Comparison of ENCODE assay signal across 12 mouse cellular contexts in the genomic region with DNA sequence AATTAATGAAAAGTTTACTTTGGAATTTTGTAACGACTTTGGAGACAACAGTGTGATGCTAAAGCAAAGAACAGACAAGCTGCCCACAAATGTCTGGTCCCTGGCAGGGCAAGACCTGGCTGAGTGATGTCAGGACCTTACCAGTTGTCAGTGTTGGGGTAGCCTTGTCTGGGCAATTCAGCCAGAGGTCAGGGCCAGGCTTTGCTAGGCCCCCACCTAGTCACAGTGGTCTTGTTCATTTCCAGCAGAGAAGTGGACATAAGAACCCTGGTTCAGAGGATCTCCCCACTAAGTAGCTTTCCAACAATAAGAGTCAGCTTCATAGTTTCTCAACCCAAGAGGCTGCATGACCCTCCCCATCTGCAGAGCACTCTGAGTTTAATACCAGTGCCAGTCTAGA. TPM values are rescaled to one million over a fixed set of nuclear protein-coding genes. Genes with fewer than 3 reads are reported as not detected.
DNase-seq lines count a peak whose midpoint lies in the region; ATAC-seq and TF ChIP-seq lines count a peak whose summit lies in the region.
"Had no signal": no experiment of that assay in that cellular context is flagged by ENCODE, and none has a peak within 500 bp of the region (broad histone marks: within the 10 kb centered on the region; RNA-seq: fewer than 3 reads in every experiment).

No protein-coding gene starts in this region.

- no peak for TF ChIP-seq CTCF in E14TG2a.4 (conservative IDR thresholded peaks at IDR 0.05; ENCODE audit: low read length)
- no peak for TF ChIP-seq CTCF in G1E (IDR thresholded peaks at IDR 0.05; ENCODE audit: low read depth, low read length)

- peaks cover 33% of the 10 kb centered on the region for H3K4me1 ChIP-seq in hindbrain, embryonic 12.5 days
- peaks cover 11% of the 10 kb centered on the region for H3K4me1 ChIP-seq in hindbrain, embryonic 11.5 days (replicated peaks; ENCODE audit: control insufficient read depth, insufficient read depth, low read length)
- H3K4me1 ChIP-seq in E14TG2a.4 (replicated peaks; ENCODE audit: low read depth, low read length) (peaks cover 67% of the 10 kb centered on the region), G1E (ENCODE audit: insufficient read depth, low read depth, low read length) (peaks cover 73% of the 10 kb centered on the region)
- peaks cover 72% of the 10 kb centered on the region for H3K4me1 ChIP-seq in liver, embryonic 12.5 days

- H3K27ac ChIP-seq in hindbrain, embryonic 12.5 days = no peak overlapping the region
- H3K27ac ChIP-seq in hindbrain, embryonic 11.5 days (ENCODE audit: low read depth, low read length) = no peak overlapping the region
- peak overlapping the region; percentile 83 for H3K27ac ChIP-seq in liver, embryonic 12.5 days

- no peak overlapping the region for H3K4me2 ChIP-seq in hindbrain, embryonic 12.5 days (replicated peaks)
- H3K4me2 ChIP-seq in hindbrain, embryonic 11.5 days (replicated peaks; ENCODE audit: low read depth, low read length) = no peak overlapping the region
- peak overlapping the region; percentile 93 for H3K4me2 ChIP-seq in liver, embryonic 12.5 days

- no peak for DNase-seq in hindbrain, embryonic 11.5 days (ENCODE audit: low spot score)
- no peak for DNase-seq in G1E (ENCODE audit: low spot score)
- DNase-seq in cerebellum, postnatal 36 days = no peak
- DNase-seq in left cerebral cortex, postnatal 14 days (ENCODE audit: low spot score in 2 of 2) = no peak
- DNase-seq in ovary, adult 18-20 months (ENCODE audit: low spot score) = no peak
- DNase-seq: adrenal gland, adult 8-10 months; cerebellum, adult 11 months; heart, postnatal 10 days had no signal

- ATAC-seq in hindbrain, embryonic 12.5 days (ENCODE audit: low FRiP score) = no peak
- no peak for ATAC-seq in hindbrain, embryonic 11.5 days (ENCODE audit: low FRiP score)
- ATAC-seq in G1E (ENCODE audit: extremely low read depth, insufficient number of reproducible peaks, low FRiP score, poor library complexity, severe bottlenecking) = no peak
- no peak for ATAC-seq in liver, embryonic 12.5 days

- no peaks in the 10 kb centered on the region for H3K9me3 ChIP-seq in hindbrain, embryonic 12.5 days (replicated peaks)
- H3K9me3 ChIP-seq in hindbrain, embryonic 11.5 days (ENCODE audit: control insufficient read depth, low read length) = no peaks in the 10 kb centered on the region
- H3K9me3 ChIP-seq in E14TG2a.4 (ENCODE audit: low read length) = no peaks in the 10 kb centered on the region
- H3K9me3 ChIP-seq in G1E (replicated peaks) = no peaks in the 10 kb centered on the region
- H3K9me3 ChIP-seq in liver, embryonic 12.5 days (replicated peaks) = no peaks in the 10 kb centered on the region

- no peaks in the 10 kb centered on the region for H3K27me3 ChIP-seq in hindbrain, embryonic 12.5 days
- H3K27me3 ChIP-seq in hindbrain, embryonic 11.5 days (ENCODE audit: control insufficient read depth, insufficient read depth, low read length) = no peaks in the 10 kb centered on the region
- H3K27me3 ChIP-seq in E14TG2a.4 (ENCODE audit: insufficient read depth, low read length) (no peaks in the 10 kb centered on the region), G1E (ENCODE audit: insufficient read depth, low read length) (no peaks in the 10 kb centered on the region)
- H3K27me3 ChIP-seq in liver, embryonic 12.5 days (replicated peaks) = no peaks in the 10 kb centered on the region

- peaks cover 21% of the 10 kb centered on the region for H3K36me3 ChIP-seq in hindbrain, embryonic 12.5 days
- H3K36me3 ChIP-seq in hindbrain, embryonic 11.5 days (ENCODE audit: control insufficient read depth, insufficient read depth, low read length) = 0 out of 2 replicates have a peak, but pooled peaks cover 4% of the 10 kb centered on the region
- H3K36me3 ChIP-seq in E14TG2a.4 (ENCODE audit: insufficient read depth, low read length) = peaks cover 45% of the 10 kb centered on the region
- H3K36me3 ChIP-seq in G1E (replicated peaks) = peaks cover 47% of the 10 kb centered on the region
- H3K36me3 ChIP-seq in liver, embryonic 12.5 days = peaks cover 39% of the 10 kb centered on the region

- intact Hi-C loops in left cerebral cortex, postnatal 14 days (cut with DNase I) = no loop called here

- peak overlapping the region; percentile 44; the same call in 1 of the 2 replicates for H3K4me3 ChIP-seq in hindbrain, embryonic 12.5 days
- no peak overlapping the region for H3K4me3 ChIP-seq in hindbrain, embryonic 11.5 days (ENCODE audit: low read depth, low read length)
- H3K4me3 ChIP-seq in E14TG2a.4 (replicated peaks; ENCODE audit: low read length) (peak overlapping the region; percentile 94), G1E (ENCODE audit: low read depth, low read length) (peak overlapping the region; percentile 99)
- peak overlapping the region; percentile 73 for H3K4me3 ChIP-seq in liver, embryonic 12.5 days

- H3K9ac ChIP-seq in hindbrain, embryonic 12.5 days = no peak overlapping the region
- no peak overlapping the region for H3K9ac ChIP-seq in hindbrain, embryonic 11.5 days (ENCODE audit: low read depth, low read length)
- peak overlapping the region; percentile 87 for H3K9ac ChIP-seq in liver, embryonic 12.5 days

- WGBS in hindbrain, embryonic 12.5 days = 91% methylated on average over 1 of the region's 1 CpGs
- 80% methylated on average over 1 of the region's 1 CpGs for WGBS in hindbrain, embryonic 11.5 days
- WGBS in liver, embryonic 12.5 days (ENCODE audit: insufficient replicate concordance) = 83% methylated on average over 1 of the region's 1 CpGs

RNA-seq across cellular contexts. Expression of a gene that starts 4.7 kb away (rescaled TPM):
- polyA plus RNA-seq in hindbrain, embryonic 12.5 days (2016; fragmentation: Nextera tagmentation; extraction: Ambion mirVana) = 34.7 and 35.6 TPM in 2 replicates
- 36.4 and 37.8 TPM in 2 replicates for polyA plus RNA-seq in hindbrain, embryonic 11.5 days (2014; fragmentation: Nextera tagmentation; extraction: Ambion mirVana)
- 15.6 and 51.8 TPM in 2 replicates for total RNA-seq in G1E (2014; fragmentation: Nextera tagmentation)
- total RNA-seq in G1E (2017) = 4.9 and 8.9 TPM in 2 replicates
- polyA plus RNA-seq in G1E (2012) = 14.1 and 16.8 TPM in 2 replicates
- 27.3 and 28.3 TPM in 2 replicates for polyA plus RNA-seq in liver, embryonic 12.5 days (2016; fragmentation: Nextera tagmentation; extraction: Ambion mirVana)
- under 1 TPM in 1 of 2 experiments, not detected in 1; 0.47 TPM for total RNA-seq in left cerebral cortex, postnatal 14 days (2021)

RNA-seq across cellular contexts. Expression of a gene that starts 6.5 kb away (rescaled TPM):
- polyA plus RNA-seq in hindbrain, embryonic 12.5 days (2016; fragmentation: Nextera tagmentation; extraction: Ambion mirVana) = 3.3 and 3.9 TPM in 2 replicates
- polyA plus RNA-seq in hindbrain, embryonic 11.5 days (2014; fragmentation: Nextera tagmentation; extraction: Ambion mirVana) = 2.3 and 3.3 TPM in 2 replicates
- total RNA-seq in G1E (2014; fragmentation: Nextera tagmentation) (1.6 and 2.2 TPM in 2 replicates), G1E (2017) (0.52 and 0.93 TPM in 2 replicates)
- 0.42 and 0.49 TPM in 2 replicates for polyA plus RNA-seq in G1E (2012)
- 0.99 and 1.1 TPM in 2 replicates for polyA plus RNA-seq in liver, embryonic 12.5 days (2016; fragmentation: Nextera tagmentation; extraction: Ambion mirVana)
- not detected for total RNA-seq in left cerebral cortex, postnatal 14 days (2021)
- total RNA-seq: heart, postnatal 10 days; layer of hippocampus, postnatal 10 days had no signal

RNA-seq across cellular contexts. Expression of a gene that starts 8.2 kb away (rescaled TPM):
- polyA plus RNA-seq in hindbrain, embryonic 12.5 days (2016; fragmentation: Nextera tagmentation; extraction: Ambion mirVana) = 95.5 and 99.3 TPM in 2 replicates
- polyA plus RNA-seq in hindbrain, embryonic 11.5 days (2014; fragmentation: Nextera tagmentation; extraction: Ambion mirVana) = 67.1 and 78.6 TPM in 2 replicates
- total RNA-seq in G1E (2014; fragmentation: Nextera tagmentation) (73.1 and 77.4 TPM in 2 replicates), G1E (2017) (45.1 and 61.4 TPM in 2 replicates)
- 159 and 173 TPM in 2 replicates for polyA plus RNA-seq in G1E (2012)
- polyA plus RNA-seq in liver, embryonic 12.5 days (2016; fragmentation: Nextera tagmentation; extraction: Ambion mirVana) = 52.9 and 53.1 TPM in 2 replicates
- 10 to 100 TPM; 65.9 to 66.6 TPM for total RNA-seq in left cerebral cortex, postnatal 14 days (2021)

RNA-seq across cellular contexts. Expression of a gene that starts 26.4 kb away (rescaled TPM):
- 10.8 and 12.2 TPM in 2 replicates for polyA plus RNA-seq in hindbrain, embryonic 12.5 days (2016; fragmentation: Nextera tagmentation; extraction: Ambion mirVana)
- polyA plus RNA-seq in hindbrain, embryonic 11.5 days (2014; fragmentation: Nextera tagmentation; extraction: Ambion mirVana) = 6.2 and 7.8 TPM in 2 replicates
- 2.3 and 2.8 TPM in 2 replicates for total RNA-seq in G1E (2014; fragmentation: Nextera tagmentation)
- total RNA-seq in G1E (2017) = 1.3 and 2.7 TPM in 2 replicates
- 3.3 and 4.0 TPM in 2 replicates for polyA plus RNA-seq in G1E (2012)
- 16.4 and 17.9 TPM in 2 replicates for polyA plus RNA-seq in liver, embryonic 12.5 days (2016; fragmentation: Nextera tagmentation; extraction: Ambion mirVana)
- 1 to 10 TPM; 3.6 to 4.5 TPM for total RNA-seq in left cerebral cortex, postnatal 14 days (2021)

RNA-seq across cellular contexts. Expression of a gene that starts 26.6 kb away (rescaled TPM):
- 95.1 and 103 TPM in 2 replicates for polyA plus RNA-seq in hindbrain, embryonic 12.5 days (2016; fragmentation: Nextera tagmentation; extraction: Ambion mirVana)
- 98.0 and 99.6 TPM in 2 replicates for polyA plus RNA-seq in hindbrain, embryonic 11.5 days (2014; fragmentation: Nextera tagmentation; extraction: Ambion mirVana)
- total RNA-seq in G1E (2014; fragmentation: Nextera tagmentation) (30.3 and 32.7 TPM in 2 replicates), G1E (2017) (29.3 and 31.5 TPM in 2 replicates)
- 31.1 and 38.9 TPM in 2 replicates for polyA plus RNA-seq in G1E (2012)
- polyA plus RNA-seq in liver, embryonic 12.5 days (2016; fragmentation: Nextera tagmentation; extraction: Ambion mirVana) = 124 and 125 TPM in 2 replicates
- 100 to 1,000 TPM; 249 to 272 TPM for total RNA-seq in left cerebral cortex, postnatal 14 days (2021)
